Mouse (Mus musculus) E14TG2a.4 (cell line): ENCODE results near the gene Gabarapl2.

Experiments
- H3K27me3 ChIP-seq: 2 replicates; pipeline ENCODE4 v1.6.1; 2014; ENCODE audit warnings: low read length, control low read depth; ENCODE audit not compliant: insufficient read depth
- H3K36me3 ChIP-seq: 2 replicates; pipeline ENCODE4 v1.6.1; 2014; ENCODE audit warnings: low read length, control low read depth; ENCODE audit not compliant: insufficient read depth
- H3K4me1 ChIP-seq: replicated peaks from 2 replicates; pipeline ENCODE4 v1.6.1; 2014; ENCODE audit warnings: low read depth, low read length, control low read depth
- H3K4me3 ChIP-seq: replicated peaks from 2 replicates; pipeline ENCODE4 v1.5.1; 2014; ENCODE audit warnings: mild to moderate bottlenecking, low read length
- H3K9me3 ChIP-seq: 2 replicates; pipeline ENCODE4 v1.6.1; 2014; ENCODE audit warnings: low read length, control low read depth
- CTCF ChIP-seq: conservative IDR thresholded peaks from 2 replicates; pipeline ENCODE4 v1.5.1; 2014; ENCODE audit warnings: low read length
- NANOG ChIP-seq: IDR thresholded peaks from 2 replicates; pipeline ENCODE4 v1.6.1; 2014; ENCODE audit warnings: borderline replicate concordance, low read length, mixed read lengths
- POU5F1 ChIP-seq: IDR thresholded peaks from 2 replicates; pipeline ENCODE4 v1.6.1; 2014; ENCODE audit warnings: low read length, borderline replicate concordance

The Gabarapl2 gene

DNA sequence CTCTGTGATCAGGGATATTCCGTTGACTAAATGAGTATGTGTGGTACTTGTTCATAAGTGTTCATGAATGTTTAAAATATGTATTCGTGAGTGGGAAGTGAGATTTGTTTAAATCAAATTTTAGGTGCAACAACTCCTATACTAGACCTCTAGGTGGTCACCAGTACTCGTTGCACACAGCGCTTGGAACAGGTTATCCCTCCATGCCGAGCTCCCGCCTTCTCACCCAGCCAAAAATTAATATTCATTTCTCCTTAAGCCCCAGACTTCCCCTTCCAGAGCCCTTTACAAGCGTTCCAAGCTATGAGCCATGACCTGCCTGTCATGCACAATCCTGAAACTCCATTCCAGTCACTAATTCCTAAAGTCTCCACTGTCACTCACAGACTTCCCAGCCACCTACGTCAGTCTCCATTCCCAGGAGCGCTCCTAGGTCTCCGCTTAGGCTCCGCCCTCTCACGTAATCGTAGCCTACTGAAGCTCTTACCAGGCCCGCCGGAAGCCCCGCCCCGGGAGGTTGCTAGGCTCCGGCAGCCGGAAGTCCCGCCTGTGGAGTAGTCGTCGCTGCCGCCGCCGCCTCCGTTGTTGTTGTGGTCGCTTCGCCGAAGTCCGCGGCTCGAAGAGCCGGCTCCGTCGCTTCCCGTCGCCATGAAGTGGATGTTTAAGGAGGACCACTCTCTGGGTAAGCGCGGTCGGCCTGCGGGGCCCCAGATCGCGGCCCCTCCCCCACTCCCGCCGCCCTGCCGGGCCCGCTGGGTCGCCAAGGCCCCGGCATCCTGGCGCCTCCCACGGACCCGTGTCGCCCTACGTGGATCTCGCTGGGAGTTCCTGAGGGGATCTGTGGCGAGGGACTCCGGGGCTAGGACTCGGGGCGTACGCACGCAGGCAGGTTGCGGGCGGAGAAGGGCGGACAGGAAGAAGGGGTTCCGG lies at the start of gene Gabarapl2:
TSS of gene Gabarapl2 (plus strand) at position 533 of the 930 bp plus-strand sequence.
- peak within 1 kb of the TSS; percentile 100 for H3K4me3 ChIP-seq
- no peaks in the 10 kb centered on the region for H3K27me3 ChIP-seq
- TF ChIP-seq NANOG, result no peak
- no peak for TF ChIP-seq POU5F1
- no peak for TF ChIP-seq CTCF
- no peaks in the 10 kb centered on the region for H3K9me3 ChIP-seq
- peaks cover 90% of the 10 kb centered on the region for H3K4me1 ChIP-seq
- peaks cover 39% of the 10 kb centered on the region for H3K36me3 ChIP-seq

DNA sequence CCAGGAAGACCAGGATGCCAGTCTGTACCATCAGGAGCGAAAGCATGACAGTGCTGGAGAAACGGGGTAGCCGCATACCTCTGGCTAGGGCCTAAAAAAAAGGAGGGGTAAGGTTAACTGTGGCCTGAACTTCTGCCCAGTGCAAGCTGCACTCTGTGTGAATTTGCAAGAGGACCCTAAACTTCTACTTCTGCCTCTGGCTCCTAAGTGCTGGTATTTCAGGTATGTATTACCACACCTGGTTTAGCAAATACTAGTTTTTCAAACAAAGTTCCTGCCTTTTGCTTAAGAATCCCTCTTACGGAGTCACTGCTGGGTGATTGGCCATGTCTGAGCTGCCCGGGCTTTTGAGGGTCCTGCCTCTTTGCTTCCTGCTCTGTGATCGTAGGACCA lies 49.6 kb upstream of the Gabarapl2 start:
- TF ChIP-seq CTCF (no peak), NANOG (no peak), POU5F1 (no peak)
- H3K4me1 ChIP-seq, result peaks cover 70% of the 10 kb centered on the region
- H3K36me3 ChIP-seq, result peaks cover 9% of the 10 kb centered on the region; the same call in 1 of the 2 replicates
- H3K27me3 ChIP-seq, result peaks cover 30% of the 10 kb centered on the region
- no peaks in the 10 kb centered on the region for H3K9me3 ChIP-seq
- peak overlapping the region; percentile 78 for H3K4me3 ChIP-seq

DNA sequence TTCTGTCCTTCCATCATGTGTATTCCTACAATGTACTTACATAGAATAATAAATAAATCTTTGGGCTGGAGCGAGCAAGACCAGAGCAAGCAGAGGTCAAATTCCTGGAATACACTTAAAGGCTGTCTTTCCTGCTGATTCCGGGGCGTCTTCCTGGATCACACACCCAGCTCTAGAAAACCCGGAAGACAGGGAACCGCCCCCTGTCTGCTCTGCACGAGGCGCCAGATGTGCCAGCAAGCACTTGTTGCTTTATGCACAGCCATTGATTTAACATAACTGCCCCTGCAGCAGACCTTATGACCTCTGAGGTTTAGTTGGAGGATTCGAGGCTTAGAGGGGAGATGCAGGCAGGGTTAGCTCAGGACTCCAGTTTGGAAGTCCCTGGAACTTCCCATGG lies 48.5 kb upstream of the Gabarapl2 start:
- Histone ChIP-seq H3K9me3 (no peaks in the 10 kb centered on the region), H3K4me1 (peaks cover 77% of the 10 kb centered on the region), H3K27me3 (peaks cover 24% of the 10 kb centered on the region), H3K36me3 (peaks cover 13% of the 10 kb centered on the region; the same call in 1 of the 2 replicates), H3K4me3 (peak overlapping the region; percentile 78)
- TF ChIP-seq NANOG, result no peak
- TF ChIP-seq POU5F1, result no peak; the same call in 1 of the 2 replicates
- TF ChIP-seq CTCF, result no peak

DNA sequence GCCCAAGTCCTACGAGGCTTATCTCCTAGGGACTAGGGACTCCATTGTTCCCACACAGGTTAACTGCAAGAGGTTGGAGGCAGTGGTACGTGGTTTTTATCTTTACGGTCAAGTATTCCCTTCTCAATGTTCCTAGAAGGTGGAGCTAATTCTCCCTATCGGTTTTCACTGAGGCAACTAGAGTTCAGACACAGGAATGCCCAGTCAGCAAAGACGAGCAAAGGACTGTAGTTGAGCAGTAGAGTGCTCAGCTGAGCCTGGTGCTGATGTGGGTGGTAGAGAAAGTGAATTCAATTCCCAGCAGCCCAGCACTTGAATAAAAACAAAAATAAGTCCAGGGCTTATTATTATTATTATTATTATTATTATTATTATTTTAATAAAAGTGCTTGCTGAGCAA lies 47.9 kb upstream of the Gabarapl2 start:
- H3K4me3 ChIP-seq, result peak overlapping the region; percentile 78
- peaks cover 24% of the 10 kb centered on the region for H3K27me3 ChIP-seq
- no peaks in the 10 kb centered on the region for H3K9me3 ChIP-seq
- peaks cover 13% of the 10 kb centered on the region; the same call in 1 of the 2 replicates for H3K36me3 ChIP-seq
- TF ChIP-seq NANOG (no peak), POU5F1 (no peak), CTCF (no peak)
- peaks cover 72% of the 10 kb centered on the region for H3K4me1 ChIP-seq

DNA sequence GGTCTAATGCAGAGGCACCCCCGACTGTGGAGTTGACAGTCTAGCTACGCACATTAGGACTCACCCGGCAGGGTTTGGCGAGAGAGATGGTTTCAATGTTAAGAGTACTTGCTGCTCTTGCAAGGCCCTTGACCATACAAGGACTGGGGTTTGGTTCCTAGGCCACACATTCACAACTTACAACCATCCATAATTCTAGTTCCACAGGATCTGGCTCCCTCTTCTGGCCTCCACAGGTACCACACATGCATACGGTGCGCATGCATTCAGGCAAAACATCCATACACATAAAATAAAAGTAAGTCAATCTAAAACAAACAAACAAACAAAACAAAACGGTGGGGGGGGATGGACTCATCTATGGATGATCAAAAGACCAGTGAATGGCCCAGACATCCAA lies 45.5 kb upstream of the Gabarapl2 start:
- TF ChIP-seq CTCF (peak; percentile 77), POU5F1 (no peak), NANOG (no peak)
- no peak overlapping the region for H3K4me3 ChIP-seq
- no peaks in the 10 kb centered on the region for H3K9me3 ChIP-seq
- H3K27me3 ChIP-seq, result peaks cover 14% of the 10 kb centered on the region
- peaks cover 64% of the 10 kb centered on the region for H3K4me1 ChIP-seq
- peaks cover 13% of the 10 kb centered on the region; the same call in 1 of the 2 replicates for H3K36me3 ChIP-seq

DNA sequence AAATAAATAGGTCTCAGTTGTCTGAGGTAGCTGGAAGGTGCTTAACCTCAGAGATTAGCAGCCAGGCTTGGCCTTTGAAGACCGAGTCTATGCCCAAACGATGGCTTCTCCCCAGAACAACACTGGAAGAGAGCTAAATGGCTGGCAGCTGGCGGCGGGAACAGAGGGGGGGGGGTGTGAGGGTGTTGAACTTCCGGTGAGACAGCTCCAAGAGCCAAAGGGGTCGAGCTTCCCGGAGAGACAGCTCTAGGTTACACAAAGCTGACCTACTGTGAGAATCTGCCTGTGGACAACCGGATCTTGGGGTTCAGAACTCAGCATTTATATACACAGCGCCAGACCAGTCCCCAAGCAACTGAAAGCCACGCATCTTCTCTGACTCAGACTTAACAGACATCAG lies 41.9 kb upstream of the Gabarapl2 start:
- H3K36me3 ChIP-seq, result peaks cover 13% of the 10 kb centered on the region; the same call in 1 of the 2 replicates
- peaks cover 53% of the 10 kb centered on the region for H3K4me1 ChIP-seq
- no peaks in the 10 kb centered on the region for H3K27me3 ChIP-seq
- peak overlapping the region; percentile 17; the same call in 1 of the 2 replicates for H3K4me3 ChIP-seq
- no peaks in the 10 kb centered on the region for H3K9me3 ChIP-seq
- TF ChIP-seq NANOG (no peak), POU5F1 (no peak), CTCF (no peak)

DNA sequence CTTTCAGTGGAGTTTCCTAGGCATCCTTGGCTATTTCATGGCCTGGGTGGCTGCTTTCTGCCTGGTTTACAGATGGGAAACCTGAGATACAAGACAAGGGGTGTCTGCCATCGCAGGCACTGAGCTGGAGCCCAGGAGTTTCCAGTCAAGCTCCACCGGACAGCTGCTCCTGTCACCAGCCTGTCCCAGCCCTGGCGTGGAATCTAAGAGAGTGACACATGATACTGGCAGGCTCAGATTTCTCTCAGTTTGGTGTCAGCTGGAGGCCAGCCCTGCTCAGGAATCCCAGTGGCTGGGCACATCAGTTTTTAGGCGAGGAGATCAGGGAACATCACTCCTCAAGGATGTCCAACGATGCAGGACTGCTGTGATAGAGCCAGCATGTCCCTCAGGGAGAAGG lies 38.4 kb upstream of the Gabarapl2 start:
- no peaks in the 10 kb centered on the region for H3K9me3 ChIP-seq
- no peak overlapping the region for H3K4me3 ChIP-seq
- H3K36me3 ChIP-seq, result no peaks in the 10 kb centered on the region
- H3K4me1 ChIP-seq, result peaks cover 56% of the 10 kb centered on the region
- no peaks in the 10 kb centered on the region for H3K27me3 ChIP-seq
- TF ChIP-seq POU5F1, result no peak
- TF ChIP-seq CTCF, result no peak
- TF ChIP-seq NANOG, result no peak

DNA sequence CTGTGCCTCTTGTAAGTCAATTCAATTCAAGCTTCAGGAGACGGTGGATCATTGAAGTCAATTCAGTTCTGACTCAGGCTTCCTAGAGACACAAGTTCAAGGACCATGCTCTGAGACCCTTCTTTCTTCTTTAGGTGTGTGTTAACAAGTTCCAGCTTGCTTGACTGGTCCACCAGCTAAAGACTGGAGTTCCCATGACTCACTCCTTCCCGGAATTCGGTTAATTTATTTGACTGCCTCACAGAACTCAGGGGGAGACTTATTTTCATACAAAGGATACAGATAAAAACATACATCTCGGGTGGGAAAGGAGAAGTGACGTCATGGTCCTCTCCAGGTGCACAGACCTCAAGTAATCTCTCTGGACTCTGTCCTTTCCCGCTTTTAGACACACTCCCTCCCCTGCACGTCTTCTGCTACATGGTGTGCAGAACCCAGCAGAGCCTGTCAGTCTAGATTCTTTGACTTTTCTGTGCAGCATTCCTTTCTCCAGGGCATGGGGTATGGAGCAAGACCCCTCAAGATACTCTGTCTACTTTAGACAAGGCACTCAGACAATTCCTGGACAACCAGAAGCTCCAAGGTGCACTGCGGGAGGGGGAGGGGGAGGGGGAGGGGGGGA lies 34.9 kb upstream of the Gabarapl2 start:
- peaks cover 24% of the 10 kb centered on the region for H3K27me3 ChIP-seq
- H3K9me3 ChIP-seq, result no peaks in the 10 kb centered on the region
- peaks cover 60% of the 10 kb centered on the region for H3K4me1 ChIP-seq
- no peaks in the 10 kb centered on the region for H3K36me3 ChIP-seq
- TF ChIP-seq CTCF (no peak), POU5F1 (no peak), NANOG (no peak)
- H3K4me3 ChIP-seq, result no peak overlapping the region
